Mouse (Mus musculus) heart, postnatal 25 days (tissue): Measurements from ENCODE around the gene Iffo2. TPM values are rescaled to one million over a fixed set of nuclear protein-coding genes. Genes with fewer than 3 reads are reported as not detected.

Experiments
- DNase-seq: peaks from one replicate; pipeline ENCODE4 v3.0.0; 2022; ENCODE audit warnings: low spot score
- intact Hi-C: fragments of 180-260 bp; cut with DNase I; formaldehyde crosslinking; loops from one replicate; pipeline ENCODE4 v1.15.1; 2025
- total RNA-seq, 2 experiments: library from RNA; stranded (reverse); gene quantifications; 2 replicates each; pipeline ENCODE4 v1.2.3; 2021

Gene Iffo2
- total RNA-seq, 2 experiments from 2014 or later: 5.5 to 6.0 TPM

GRCm38 (mm10) chr4:139598950-139599518 is 68.7 kb downstream of the Iffo2 start:
- intact Hi-C loops: loop anchor here (2.0 kb wide), 1 partner anchor 18 kb away; no protein-coding TSS in a partner anchor
- DNase-seq: peak; percentile 83

DNA sequence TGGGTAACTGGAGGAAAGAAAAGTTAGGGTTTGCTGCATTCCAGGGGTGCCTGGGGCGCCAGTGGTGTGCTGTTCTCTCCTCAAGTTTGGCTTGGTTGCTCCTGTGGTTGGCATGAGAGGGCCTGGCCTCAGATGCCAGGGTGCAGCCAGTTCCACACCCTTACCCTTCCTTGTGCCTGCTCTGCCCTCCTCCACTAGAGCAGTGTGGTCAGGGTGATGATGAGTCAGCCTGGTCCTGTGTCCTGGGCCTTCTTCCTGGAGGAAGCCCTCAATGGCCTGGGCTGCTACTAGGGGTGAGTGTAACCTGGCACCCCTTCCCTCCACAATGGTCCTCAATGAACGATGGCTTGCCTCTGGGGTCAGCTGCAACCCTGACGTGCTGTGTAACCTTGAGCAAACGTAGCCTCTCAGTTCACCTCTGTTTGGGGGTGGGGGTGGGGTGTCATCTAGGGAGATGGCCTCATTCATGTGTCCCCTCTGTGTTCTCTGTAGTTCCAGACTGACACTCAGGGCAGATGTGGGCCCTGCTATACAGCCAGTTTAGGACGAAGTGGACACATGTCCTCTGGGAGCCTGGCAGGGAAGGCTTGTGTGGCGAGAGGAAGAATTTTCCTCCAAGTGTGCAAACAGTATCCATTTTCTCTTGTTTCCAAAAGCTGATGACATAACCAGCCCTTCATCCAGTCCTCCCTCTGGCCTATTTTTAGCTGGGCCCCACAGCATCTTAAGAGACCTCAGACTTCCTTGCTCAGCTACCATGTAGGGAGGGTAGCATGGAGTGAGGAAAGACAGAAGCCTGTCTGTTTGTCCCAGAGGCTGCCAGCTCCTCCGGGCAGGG is 71.4 kb downstream of the Iffo2 start:
- DNase-seq: no peak
- intact Hi-C loops: no loop called here

DNA sequence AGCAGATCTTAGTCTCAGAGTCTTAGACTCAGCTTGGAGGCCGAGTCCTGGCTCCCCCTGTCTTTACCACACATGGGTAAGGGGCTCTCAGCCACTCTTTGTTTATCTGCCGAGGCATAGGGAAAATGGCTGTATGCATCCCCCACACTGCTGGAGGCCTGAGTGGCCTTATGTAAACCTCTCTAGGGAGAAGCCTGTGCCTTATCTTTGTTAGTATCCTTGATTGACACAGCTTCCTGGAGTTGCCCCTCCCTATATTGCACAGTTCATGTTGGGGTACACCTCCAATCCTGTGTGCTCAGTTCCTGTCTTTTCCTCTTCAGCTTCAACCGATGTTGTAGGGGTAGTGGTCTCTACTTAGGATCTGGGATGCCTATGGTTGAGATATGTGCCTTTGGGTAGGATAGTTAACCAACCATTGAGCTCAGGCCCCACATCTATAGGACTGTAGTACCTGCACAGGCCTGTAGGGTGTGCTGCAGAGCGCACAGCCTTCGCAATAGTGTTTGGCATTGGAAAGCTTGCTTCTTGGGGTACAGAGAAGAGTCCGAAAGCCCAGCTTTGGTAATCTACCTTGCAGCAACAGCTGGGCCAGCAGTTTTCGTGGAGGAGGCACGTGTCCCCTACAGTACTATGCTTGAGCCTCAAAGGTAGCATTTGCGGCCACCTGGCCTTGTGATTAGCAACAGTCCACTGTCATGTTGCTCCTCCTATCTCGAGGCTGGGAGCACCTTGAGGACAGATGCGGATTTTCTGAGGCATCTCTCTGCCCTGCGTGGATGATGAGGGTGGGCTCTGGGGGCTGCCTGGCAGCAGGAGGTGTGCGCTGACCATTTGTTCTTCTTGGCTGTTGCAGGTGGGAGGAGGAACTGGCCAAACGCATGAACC is 72.3 kb downstream of the Iffo2 start, which contains the start of gene Gm21969:
Gene Gm21969 (plus strand): TSS at position 830 of the 888 bp plus-strand sequence.
- no peak for DNase-seq
- intact Hi-C loops: no loop called here

- intact Hi-C loops: no loop called here
- DNase-seq: no peak
Measured at GRCm38 (mm10) chr4:139605216-139605615, 74.9 kb downstream of the Iffo2 start.

GRCm38 (mm10) chr4:139606732-139607131 is 76.4 kb downstream of the Iffo2 start:
- intact Hi-C loops: no loop called here
- DNase-seq: no peak

- DNase-seq: no peak
- intact Hi-C loops: no loop called here
Measured at GRCm38 (mm10) chr4:139608975-139609374, 78.6 kb downstream of the Iffo2 start.

GRCm38 (mm10) chr4:139610954-139611353 is 80.6 kb downstream of the Iffo2 start:
- intact Hi-C loops: loop anchor here (2.0 to 5.0 kb wide), 3 partner anchors 36 to 140 kb away; no protein-coding TSS in a partner anchor
- no peak for DNase-seq

DNA sequence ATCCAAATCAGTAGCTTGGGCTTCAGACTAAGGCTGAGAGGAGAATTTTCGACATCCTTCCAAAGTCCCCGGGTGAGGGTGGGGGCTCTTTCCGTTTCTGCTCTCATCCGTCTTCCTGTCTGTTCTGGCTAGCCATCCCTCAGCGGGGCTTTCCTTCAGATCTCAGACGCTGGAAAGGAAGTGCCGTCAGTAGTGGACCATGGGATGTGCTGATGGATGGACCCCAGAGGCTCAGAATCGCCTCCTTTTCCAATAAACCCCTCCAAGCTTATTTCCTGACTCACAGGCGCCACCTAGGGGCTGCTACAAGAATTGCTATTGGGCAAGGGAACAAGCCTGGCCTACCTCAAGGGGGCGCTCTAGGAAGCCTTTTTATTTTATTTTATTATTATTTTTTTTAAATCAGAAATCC is 81.2 kb downstream of the Iffo2 start:
- peak; percentile 78 for DNase-seq
- intact Hi-C loops: loop anchor here (2.0 to 5.0 kb wide), 3 partner anchors 37 to 141 kb away; no protein-coding TSS in a partner anchor

DNA sequence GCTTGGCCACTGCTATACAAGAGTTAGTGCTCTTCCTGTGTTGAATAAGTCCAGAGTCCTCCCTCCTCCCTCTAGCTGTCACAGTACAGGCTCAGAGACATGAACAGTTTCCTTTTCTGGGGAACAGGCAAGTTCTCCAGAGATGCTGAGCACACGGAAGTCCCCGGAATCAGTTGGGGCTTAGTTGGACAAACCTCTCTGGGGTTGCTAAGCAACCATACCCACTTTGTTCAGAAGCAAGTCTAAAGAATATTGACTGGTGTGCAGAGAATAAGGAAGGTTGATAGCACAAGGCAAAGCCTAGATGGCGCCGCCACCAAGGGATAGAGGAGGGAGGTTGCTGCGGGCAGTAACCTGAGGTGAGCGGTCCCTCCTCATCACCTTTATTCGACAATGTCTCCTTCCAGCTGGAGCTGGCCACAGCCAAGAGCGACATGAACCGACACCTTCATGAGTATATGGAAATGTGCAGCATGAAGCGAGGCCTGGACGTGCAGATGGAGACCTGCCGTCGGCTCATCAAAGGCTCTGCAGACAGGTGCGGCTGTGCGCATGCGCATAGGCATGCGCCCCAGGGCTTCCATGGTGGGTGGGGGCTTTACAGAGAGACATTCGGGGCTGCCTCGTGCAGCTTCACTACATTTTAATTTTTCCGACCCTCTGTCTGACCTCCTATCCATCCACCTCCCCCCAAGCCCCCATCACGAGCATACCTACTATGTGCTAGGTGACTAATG is 84.3 kb downstream of the Iffo2 start:
- DNase-seq: no peak
- intact Hi-C loops: loop anchor here (5.0 kb wide), 1 partner anchor 122 kb away; no protein-coding TSS in a partner anchor

- intact Hi-C loops: no loop called here
- no peak for DNase-seq
Measured at GRCm38 (mm10) chr4:139616276-139617000, 86.1 kb downstream of the Iffo2 start.

- no peak for DNase-seq
- intact Hi-C loops: no loop called here
Measured at GRCm38 (mm10) chr4:139617001-139617364, 86.6 kb downstream of the Iffo2 start.

DNA sequence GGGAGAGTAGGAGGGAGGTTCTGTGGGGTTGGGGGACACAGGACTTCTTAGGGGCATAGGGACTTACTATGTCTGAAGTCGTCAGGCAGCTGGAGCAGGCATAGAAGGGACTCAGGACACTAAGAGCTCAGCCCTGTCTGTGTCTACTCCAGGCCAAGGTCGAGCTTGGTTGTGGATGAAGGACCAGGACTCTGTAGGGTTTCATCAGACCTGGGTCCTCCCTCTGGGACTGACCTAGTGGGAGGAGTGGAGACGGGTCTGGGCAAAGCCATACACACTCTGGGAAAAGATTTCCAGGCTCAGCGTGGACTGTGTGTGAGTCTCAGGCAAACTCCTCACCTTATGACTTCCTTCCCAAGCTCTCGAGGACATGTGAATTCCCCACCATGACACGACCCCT is 89.4 kb downstream of the Iffo2 start:
- intact Hi-C loops: no loop called here
- no peak for DNase-seq

- peak; percentile 90 for DNase-seq
- intact Hi-C loops: no loop called here
Measured at GRCm38 (mm10) chr4:139622373-139623282, 92.3 kb downstream of the Iffo2 start, which contains the start of gene Aldh4a1. TSS of gene Aldh4a1 (plus strand) at chr4:139622866.

DNA sequence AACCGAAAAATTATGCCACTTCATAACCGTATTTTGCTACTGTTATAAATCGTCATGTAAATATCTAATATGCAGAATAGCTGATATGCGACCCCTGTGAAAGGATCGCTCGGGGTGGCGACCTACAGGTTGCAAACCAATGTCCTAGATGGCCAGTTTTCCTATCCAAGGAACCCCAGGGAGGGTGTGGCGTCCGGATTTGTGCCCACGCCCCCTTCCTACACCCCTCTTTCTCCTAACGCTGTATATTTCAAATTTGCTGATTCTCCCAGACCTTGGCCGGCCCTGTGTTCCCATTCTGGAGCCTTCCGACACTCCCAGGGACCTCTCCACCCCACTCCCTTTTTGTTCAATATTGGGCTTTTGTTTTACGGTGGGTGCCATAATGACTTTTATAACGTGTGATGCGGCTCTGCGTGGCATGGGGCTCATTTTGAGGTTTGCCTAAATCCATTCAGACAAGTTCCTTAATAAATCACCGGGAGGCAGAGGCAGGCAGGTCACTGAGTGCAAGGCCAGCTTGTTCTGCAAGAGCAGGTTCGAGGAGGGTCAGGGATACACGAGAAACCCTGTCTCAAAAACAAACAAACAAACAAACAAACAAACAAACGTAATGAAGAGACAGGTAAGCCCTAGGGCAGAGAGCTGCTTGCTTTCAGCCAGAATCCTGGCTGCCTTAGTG is 93.2 kb downstream of the Iffo2 start:
- no peak for DNase-seq
- intact Hi-C loops: no loop called here

DNA sequence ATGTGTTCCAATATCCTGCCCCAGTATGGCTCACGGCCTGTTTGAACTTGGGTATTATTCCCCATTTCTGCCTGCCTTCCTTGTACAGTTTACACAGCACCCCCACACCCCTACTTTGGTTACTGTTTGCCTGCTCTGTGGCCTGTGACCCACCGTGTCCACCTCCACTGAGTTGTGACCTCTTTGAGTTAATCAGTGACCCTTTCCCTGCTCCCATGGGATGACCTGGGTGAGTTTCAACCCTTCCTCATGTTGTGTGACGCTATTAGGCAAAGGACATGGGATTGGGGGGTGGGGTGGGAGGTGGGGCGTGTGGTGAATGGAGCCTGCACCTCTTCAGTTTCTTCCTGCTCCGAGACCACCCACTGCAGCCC is 93.8 kb downstream of the Iffo2 start:
- no peak for DNase-seq
- intact Hi-C loops: no loop called here

- intact Hi-C loops: no loop called here
- no peak for DNase-seq
Measured at GRCm38 (mm10) chr4:139624706-139625105, 94.4 kb downstream of the Iffo2 start.

- intact Hi-C loops: no loop called here
Measured at GRCm38 (mm10) chr4:139627361-139627760, 97.0 kb downstream of the Iffo2 start.

More at GRCm38 (mm10) chr4:139627361-139627760, 97.0 kb downstream of the Iffo2 start:
- DNase-seq: no peak
